Comparison of ENCODE assay signal across 9 mouse cellular contexts in genomic region chr11:79624801-79625302, GRCm38 (mm10). TPM values are rescaled to one million over a fixed set of nuclear protein-coding genes. Genes with fewer than 3 reads are reported as not detected.
DNase-seq lines count a peak whose midpoint lies in the region; ATAC-seq and TF ChIP-seq lines count a peak whose summit lies in the region.
"Had no signal": no experiment of that assay in that cellular context is flagged by ENCODE, and none has a peak within 500 bp of the region (broad histone marks: within the 10 kb centered on the region; RNA-seq: fewer than 3 reads in every experiment).

No protein-coding gene starts in this region.

- ATAC-seq in liver, embryonic 12.5 days, result no peak
- ATAC-seq in erythroid progenitor cell, adult 5-6 weeks (replicated peaks; ENCODE audit: low FRiP score, poor library complexity, severe bottlenecking), result peak; percentile 21; the same call in 1 of the 2 replicates
- ATAC-seq in hindbrain, embryonic 14.5 days (ENCODE audit: low FRiP score), result peak; percentile 37; the same call in 1 of the 2 replicates
- ATAC-seq in midbrain, postnatal 0 days (ENCODE audit: low FRiP score), result 0 out of 2 replicates have a peak, but pooled peaks have one; percentile 13

- H3K9ac ChIP-seq in liver, embryonic 12.5 days, result no peak overlapping the region
- no peak overlapping the region for H3K9ac ChIP-seq in hindbrain, embryonic 14.5 days
- no peak overlapping the region for H3K9ac ChIP-seq in midbrain, postnatal 0 days (replicated peaks; ENCODE audit: low read length, poor library complexity, severe bottlenecking)

- TF ChIP-seq CTCF in midbrain, postnatal 0 days (IDR thresholded peaks at IDR 0.05), result peak; percentile 83

- H3K36me3 ChIP-seq in liver, embryonic 12.5 days, result no peaks in the 10 kb centered on the region
- H3K36me3 ChIP-seq in hindbrain, embryonic 14.5 days (replicated peaks; ENCODE audit: control insufficient read depth, insufficient read depth), result peaks cover 36% of the 10 kb centered on the region
- H3K36me3 ChIP-seq in midbrain, postnatal 0 days (ENCODE audit: insufficient read depth, low read length), result peaks cover 31% of the 10 kb centered on the region
- no peaks in the 10 kb centered on the region for H3K36me3 ChIP-seq in splenic B cell, adult 2 months (ENCODE audit: control insufficient read depth, insufficient read depth, low read length, poor library complexity, severe bottlenecking)

- 0 out of 2 replicates have a peak, but pooled peaks cover 5% of the 10 kb centered on the region for H3K27me3 ChIP-seq in liver, embryonic 12.5 days (replicated peaks)
- H3K27me3 ChIP-seq in hindbrain, embryonic 14.5 days (ENCODE audit: control insufficient read depth, insufficient read depth, low read length), result no peaks in the 10 kb centered on the region
- no peaks in the 10 kb centered on the region for H3K27me3 ChIP-seq in midbrain, postnatal 0 days (ENCODE audit: insufficient read depth, low read length)
- no peaks in the 10 kb centered on the region for H3K27me3 ChIP-seq in splenic B cell, adult 2 months (ENCODE audit: control insufficient read depth, insufficient read depth, low read length, poor library complexity, severe bottlenecking)

- no peaks in the 10 kb centered on the region for H3K4me1 ChIP-seq in liver, embryonic 12.5 days
- no peaks in the 10 kb centered on the region for H3K4me1 ChIP-seq in hindbrain, embryonic 14.5 days (replicated peaks; ENCODE audit: control insufficient read depth, insufficient read depth, low read length)
- H3K4me1 ChIP-seq in midbrain, postnatal 0 days (ENCODE audit: insufficient read depth, low read length), result no peaks in the 10 kb centered on the region

- H3K9me3 ChIP-seq in liver, embryonic 12.5 days (replicated peaks), result no peaks in the 10 kb centered on the region
- no peaks in the 10 kb centered on the region for H3K9me3 ChIP-seq in hindbrain, embryonic 14.5 days (ENCODE audit: control insufficient read depth, low read length)
- no peaks in the 10 kb centered on the region for H3K9me3 ChIP-seq in midbrain, postnatal 0 days (ENCODE audit: low read length)
- H3K9me3 ChIP-seq: megakaryocyte, embryonic 14.5 days had no signal

- H3K4me2 ChIP-seq in liver, embryonic 12.5 days, result no peak overlapping the region
- H3K4me2 ChIP-seq in hindbrain, embryonic 14.5 days (replicated peaks), result no peak overlapping the region
- no peak overlapping the region for H3K4me2 ChIP-seq in midbrain, postnatal 0 days (ENCODE audit: low read depth, low read length, poor library complexity, severe bottlenecking)

- intact Hi-C loops in left cerebral cortex, postnatal 14 days (cut with DNase I), result loop anchor here (5.0 to 10.0 kb wide), 2 partner anchors 62 to 180 kb away; no protein-coding TSS in a partner anchor

- 12% methylated on average over 4 of the region's 4 CpGs for WGBS in liver, embryonic 12.5 days (ENCODE audit: insufficient replicate concordance)
- 24% methylated on average over 4 of the region's 4 CpGs for WGBS in hindbrain, embryonic 14.5 days
- 18% methylated on average over 4 of the region's 4 CpGs for WGBS in midbrain, postnatal 0 days

- H3K4me3 ChIP-seq in liver, embryonic 12.5 days, result no peak overlapping the region
- H3K4me3 ChIP-seq in hindbrain, embryonic 14.5 days (replicated peaks; ENCODE audit: low read length), result no peak overlapping the region
- H3K4me3 ChIP-seq in midbrain, postnatal 0 days (ENCODE audit: low read depth, low read length), result no peak overlapping the region
- H3K4me3 ChIP-seq: megakaryocyte, embryonic 14.5 days had no signal

- no peak overlapping the region for H3K27ac ChIP-seq in liver, embryonic 12.5 days
- H3K27ac ChIP-seq in hindbrain, embryonic 14.5 days, result no peak overlapping the region
- H3K27ac ChIP-seq in midbrain, postnatal 0 days (ENCODE audit: low read depth, low read length), result no peak overlapping the region

- DNase-seq in liver, result peak; percentile 51
- DNase-seq in brain, adult 2 months (ENCODE audit: low read depth, low spot score), result peak; percentile 89
- peak; percentile 54 for DNase-seq in hindbrain, embryonic 14.5 days (ENCODE audit: low spot score)
- DNase-seq in left cerebral cortex, postnatal 14 days (ENCODE audit: low spot score in 2 of 2), result peak; percentile 79 to 84
- DNase-seq in midbrain, postnatal 0 days (ENCODE audit: low spot score), result peak; percentile 74
- peak; percentile 76 for DNase-seq in splenic B cell, adult 2 months (ENCODE audit: low read depth, low spot score)

RNA-seq across cellular contexts. Expression of gene Rab11fip4, which starts 33.8 kb away (rescaled TPM):
- 1.1 and 1.5 TPM in 2 replicates for polyA plus RNA-seq in liver, embryonic 12.5 days (2016; fragmentation: Nextera tagmentation; extraction: Ambion mirVana)
- total RNA-seq in erythroid progenitor cell, adult 5-6 weeks (2015; ENCODE audit: low replicate concordance), result 0.36 and 0.42 TPM in 2 replicates
- 0.23 and 0.51 TPM in 2 replicates for total RNA-seq in erythroid progenitor cell, adult 5-6 weeks (2017; ENCODE audit: low replicate concordance)
- 24.0 and 24.3 TPM in 2 replicates for polyA plus RNA-seq in hindbrain, embryonic 14.5 days (2014; fragmentation: Nextera tagmentation; extraction: Ambion mirVana)
- total RNA-seq in left cerebral cortex, postnatal 14 days (2021), result 100 to 1,000 TPM; 200 to 210 TPM
- 68.1 and 68.3 TPM in 2 replicates for total RNA-seq in midbrain, postnatal 0 days (2014; rRNA removed)
- polyA plus RNA-seq in midbrain, postnatal 0 days (2015; fragmentation: Nextera tagmentation; extraction: Ambion mirVana), result 19.0 and 19.9 TPM in 2 replicates

Comparison
In these comparisons a context has a peak if more than half of its experiments do, and no peak if none do; other contexts are left out.
1. RNA of gene Rab11fip4, which starts 33.8 kb away (total RNA-seq): 200 to 210 TPM in left cerebral cortex, postnatal 14 days and 68.1 to 68.3 TPM in midbrain, postnatal 0 days; 0.23 to 0.51 TPM in erythroid progenitor cell, adult 5-6 weeks; every median in the first group is over 10 times any median in the second.
2. Peak in every context shown above with its lines, with median percentiles within 50 percentile points of each other: DNase-seq.